Mouse (Mus musculus) erythroblast, adult 5-6 weeks (primary cell): ENCODE measurements around the gene Zic5. TPM values are rescaled to one million over a fixed set of nuclear protein-coding genes. Genes with fewer than 3 reads are reported as not detected.
"Not testable (repeated sequence)": the region's sequence is repeated elsewhere in the genome, so short reads cannot be mapped to it uniquely, and the experiment has no call there.

Experiments used
- ATAC-seq: replicated peaks from 2 replicates; pipeline ENCODE4 v1.8.0; 2016; ENCODE audit warnings: moderate number of reproducible peaks, mild to moderate bottlenecking, moderate TSS enrichment, inconsistent platforms; ENCODE audit not compliant: poor library complexity, low FRiP score, severe bottlenecking
- total RNA-seq, 2 experiments: library from RNA; stranded (forward) in 1 of 2; stranded (reverse) in 1 of 2; fragments of 150-400 nt in 1 of 2; fragments of 200-764, 138-1000 nt in 1 of 2; gene quantifications; 2 replicates each; pipeline versions ENCODE4 v1.2.3 to v1.2.4; 2015 to 2017; ENCODE audit warnings: low replicate concordance in 2 of 2

The Zic5 gene
- total RNA-seq, 2 experiments from 2014 or later = not detected

DNA sequence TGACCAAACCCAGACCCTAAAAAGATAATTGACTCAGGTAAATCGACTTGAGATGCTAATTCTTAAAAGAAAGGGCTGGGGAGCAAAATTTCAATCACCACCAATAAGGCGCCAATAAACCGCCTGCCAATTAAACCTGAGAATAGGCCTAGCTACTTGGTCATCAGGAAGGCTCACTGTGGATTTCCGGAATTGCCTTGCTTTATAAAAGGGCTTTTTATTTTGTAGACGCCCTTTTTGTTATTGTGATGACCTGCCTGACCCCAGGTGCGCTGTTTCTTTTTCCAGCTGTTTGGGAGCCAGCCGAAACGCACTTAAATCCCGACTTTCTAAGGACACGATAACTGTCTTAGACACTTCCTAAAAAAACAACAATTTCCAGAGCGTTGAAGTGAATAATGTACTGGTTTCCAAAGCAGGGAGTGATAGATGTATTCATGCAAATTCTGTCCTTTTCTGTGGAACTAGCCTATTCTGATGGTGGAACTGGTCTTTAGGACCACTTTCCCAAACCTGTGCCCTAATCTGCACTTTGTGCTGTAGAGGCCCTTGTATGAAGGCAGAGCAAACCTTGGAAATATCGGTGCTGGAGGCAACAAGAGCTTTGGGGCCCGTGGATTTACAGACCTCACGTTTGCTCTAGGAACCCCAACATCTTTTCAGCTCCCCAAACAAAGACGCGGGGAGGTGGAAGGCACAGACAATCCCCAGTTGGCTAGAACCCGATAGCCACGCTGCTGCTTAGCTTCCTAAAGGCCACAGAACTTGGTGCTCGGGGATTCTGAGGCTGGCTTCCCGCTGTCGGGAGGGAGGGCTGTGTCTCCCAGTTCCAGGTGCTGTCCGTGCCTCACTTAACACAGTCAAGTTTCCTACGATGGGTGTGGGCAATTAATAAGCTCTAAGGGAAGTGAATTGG is 2.7 kb upstream of the Zic5 start:
- no peak for ATAC-seq

DNA sequence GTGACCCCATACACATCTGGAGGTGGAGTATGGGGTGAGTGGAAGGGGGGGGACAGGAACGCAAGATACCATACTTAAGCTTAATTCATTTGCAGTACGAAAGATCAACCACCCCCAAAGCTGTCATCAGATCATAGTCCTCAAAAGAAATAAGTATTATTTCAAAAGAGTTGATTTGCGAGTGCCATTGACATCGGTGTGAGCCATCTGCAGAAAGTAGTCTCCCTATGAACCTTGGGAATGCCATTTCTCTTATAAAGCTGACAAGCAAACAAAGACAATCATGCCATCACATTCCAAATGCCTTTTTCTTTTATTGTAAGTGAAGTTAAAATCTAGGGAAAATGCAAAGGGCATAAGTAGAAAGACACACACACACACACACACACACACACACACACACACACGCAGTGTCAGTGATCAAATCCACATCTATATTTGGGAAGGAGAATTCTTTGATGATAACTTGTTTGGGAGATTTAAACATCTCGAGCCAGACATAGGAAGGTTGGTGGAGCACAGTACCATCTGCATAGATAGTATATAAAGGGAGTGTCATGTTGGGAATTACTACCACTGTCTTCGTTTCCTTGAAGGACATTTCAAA is 1.4 kb upstream of the Zic5 start:
- ATAC-seq = no peak

DNA sequence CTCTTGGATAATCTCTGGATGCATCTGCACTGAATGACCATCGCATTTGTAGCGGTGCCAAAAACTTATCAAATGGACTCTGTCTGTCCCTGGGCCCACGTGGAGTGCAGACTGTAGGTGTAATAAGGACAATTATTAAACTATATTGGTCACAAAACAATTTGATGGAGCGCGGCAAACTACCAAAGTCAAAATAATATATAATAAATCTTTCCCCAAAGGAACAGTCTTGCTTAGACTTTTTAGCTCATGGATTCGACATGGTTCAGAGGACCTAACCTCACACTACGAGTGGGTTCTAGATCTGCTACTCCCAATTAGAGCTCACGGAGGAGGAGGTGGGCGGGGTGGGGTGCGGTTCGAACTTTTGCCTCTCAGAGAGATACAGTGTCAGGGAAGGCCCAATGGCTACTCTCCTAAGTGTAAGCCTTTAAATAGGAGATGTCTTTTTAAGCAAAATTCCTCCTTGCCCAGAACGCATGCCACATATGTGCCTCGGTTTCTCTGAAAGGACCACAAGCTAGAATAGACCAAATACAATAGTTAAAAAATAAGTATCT is 534 bp upstream of the Zic5 start:
- ATAC-seq = no peak

DNA sequence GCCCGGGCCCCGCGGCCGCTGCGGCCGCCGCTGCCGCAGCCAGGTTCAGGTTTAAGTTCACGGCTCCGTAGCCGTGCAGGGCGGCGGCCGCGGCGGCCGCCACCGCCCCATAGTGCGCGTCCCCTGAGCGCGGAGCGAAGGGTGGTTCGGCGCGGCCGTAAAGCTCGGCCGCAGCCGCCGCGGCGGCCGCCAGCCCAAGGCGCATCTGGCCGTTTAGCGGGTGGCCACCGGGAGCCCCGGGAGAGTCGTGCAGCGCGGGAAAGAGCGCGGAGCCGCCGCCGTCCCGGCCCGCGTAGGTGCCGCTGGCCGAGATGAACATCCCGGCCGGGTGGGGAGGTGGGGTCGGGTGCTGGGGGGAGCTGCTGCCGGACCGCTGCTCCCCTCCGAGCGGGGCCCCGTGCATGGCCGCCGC is 1.1 kb downstream of the Zic5 start:
- ATAC-seq = no peak

DNA sequence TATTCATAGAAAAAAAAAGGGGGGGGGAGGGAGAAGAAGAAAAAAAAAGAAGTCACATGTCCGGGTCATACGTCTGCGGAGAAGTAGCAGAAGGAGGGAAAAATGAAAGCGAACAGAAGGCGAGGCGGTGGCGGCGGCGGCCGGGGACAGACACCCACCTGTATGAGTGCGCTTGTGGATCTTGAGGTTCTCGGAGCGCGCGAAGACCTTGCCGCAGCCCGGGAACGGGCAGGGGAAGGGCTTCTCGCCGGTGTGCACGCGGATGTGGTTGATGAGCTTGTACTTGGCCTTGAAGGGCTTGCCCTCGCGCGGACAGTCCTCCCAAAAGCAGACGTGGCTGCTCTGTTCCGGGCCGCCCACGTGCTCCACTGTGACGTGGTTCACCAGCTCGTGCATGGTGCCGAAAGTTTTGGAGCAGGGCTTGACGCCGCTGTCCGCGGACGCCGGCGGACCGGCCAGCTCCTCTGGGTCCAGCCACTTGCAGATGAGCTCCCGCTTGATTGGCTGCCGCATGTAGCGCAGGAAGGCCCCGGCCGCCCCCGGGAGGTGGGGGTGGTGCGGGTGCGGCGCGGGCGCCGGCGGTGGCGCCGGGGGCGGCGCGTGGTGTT is 1.6 kb downstream of the Zic5 start:
- not testable (repeated sequence) for ATAC-seq

DNA sequence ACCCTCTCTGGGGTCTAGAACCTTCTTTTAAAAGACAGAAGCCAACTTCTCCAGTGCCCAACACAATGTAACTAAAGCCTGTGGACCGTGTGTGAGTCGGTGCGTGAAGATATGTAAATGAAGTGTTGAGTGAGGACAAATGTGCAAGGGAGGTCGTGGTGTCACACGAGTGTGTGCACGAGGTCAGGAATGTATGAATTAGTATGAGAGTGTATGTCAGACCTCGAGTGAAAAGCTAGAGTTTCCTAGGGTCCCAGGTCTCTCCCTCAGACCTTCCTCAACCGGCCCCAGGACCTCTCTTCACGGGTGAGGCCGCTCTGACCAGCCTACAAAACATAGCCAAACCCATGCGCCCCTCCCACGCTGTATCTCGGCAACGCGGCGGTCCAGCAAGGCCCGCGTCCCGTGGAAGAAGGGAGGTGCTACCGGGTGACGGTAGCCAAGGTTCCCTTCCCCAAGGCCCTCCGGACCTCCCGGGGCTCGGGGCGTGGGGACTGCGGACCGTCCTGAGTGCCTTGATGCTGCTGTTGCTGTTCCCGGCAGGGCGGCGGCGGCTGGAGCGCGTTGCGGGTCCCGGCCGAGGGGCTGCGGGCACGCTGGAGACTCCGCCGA is 2.3 kb downstream of the Zic5 start:
- no peak for ATAC-seq

DNA sequence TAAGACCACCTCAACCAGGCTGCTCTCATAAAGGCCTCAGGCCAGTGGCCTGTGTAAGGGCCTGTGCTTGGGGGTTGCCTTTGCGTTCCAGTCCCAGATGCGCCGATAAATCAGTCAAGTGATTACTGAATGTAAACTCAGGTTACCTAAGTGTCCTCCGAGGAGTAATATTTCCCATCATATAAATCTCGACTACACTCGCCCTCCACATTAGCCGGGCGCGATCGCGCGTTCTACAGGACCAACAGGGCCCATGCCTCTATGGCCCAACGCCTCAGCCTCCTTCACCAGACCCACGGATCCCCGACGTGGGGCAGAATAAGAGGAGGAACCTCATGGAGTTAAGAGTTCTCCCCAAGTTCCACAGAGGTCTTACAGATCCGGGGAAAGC is 2.8 kb downstream of the Zic5 start:
- ATAC-seq = no peak

DNA sequence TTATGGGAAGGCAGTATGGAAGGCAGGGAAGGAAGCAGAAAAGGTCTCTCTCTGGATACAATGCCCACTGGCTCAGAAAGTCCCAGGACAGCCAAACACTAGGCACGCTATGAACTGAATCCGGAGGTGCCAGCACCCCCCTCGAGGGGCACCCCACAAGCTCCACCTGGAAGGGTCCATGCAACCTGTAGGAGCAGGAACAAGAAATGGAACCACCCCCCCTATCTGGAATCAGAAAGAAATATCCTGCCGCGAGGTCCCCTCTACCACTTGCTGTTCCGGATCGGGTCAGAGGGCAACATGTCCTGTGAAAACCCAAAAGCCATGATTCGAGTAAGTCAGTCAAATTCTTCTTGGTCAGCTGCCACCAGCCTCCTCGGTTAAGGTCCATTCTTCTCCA is 3.5 kb downstream of the Zic5 start:
- no peak for ATAC-seq

DNA sequence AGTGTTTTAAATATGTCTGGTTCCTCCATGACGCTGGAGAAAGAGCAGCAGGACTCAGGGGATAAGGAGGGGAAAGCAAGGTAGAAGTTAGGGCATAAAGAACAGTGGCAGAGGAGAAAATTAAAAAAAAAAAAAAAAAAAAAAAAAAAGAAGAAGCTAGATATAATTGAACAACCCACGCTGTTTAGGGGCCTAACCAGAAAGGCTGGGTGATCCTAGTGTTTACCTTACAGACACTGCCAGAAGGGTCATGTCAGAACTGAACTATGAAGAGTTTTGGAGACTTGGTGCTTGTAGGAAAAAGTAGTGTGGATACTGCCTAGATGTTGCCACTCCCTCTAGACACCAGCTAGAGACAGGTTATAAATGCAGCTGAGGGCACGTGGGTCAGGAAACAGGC is 4.0 kb downstream of the Zic5 start:
- no peak for ATAC-seq

DNA sequence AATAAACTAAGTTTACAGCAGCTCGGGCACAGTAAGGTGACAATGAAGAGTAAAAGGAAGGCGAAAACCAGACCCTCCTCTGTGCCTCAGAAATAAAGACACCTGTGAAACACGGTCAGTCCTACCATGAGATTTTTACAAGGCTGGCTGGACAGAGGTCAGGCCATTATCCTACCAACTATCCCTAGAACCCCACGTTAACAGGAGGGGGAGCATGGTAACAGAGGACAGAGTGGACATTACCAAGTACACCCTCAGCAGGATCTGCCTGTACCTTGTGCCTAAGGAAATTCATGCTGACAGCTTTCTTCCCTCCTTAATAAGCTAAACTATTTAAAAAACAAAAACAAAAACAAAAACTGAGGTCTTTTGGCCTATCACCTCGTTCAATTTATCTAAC is 5.3 kb downstream of the Zic5 start:
- ATAC-seq = no peak

DNA sequence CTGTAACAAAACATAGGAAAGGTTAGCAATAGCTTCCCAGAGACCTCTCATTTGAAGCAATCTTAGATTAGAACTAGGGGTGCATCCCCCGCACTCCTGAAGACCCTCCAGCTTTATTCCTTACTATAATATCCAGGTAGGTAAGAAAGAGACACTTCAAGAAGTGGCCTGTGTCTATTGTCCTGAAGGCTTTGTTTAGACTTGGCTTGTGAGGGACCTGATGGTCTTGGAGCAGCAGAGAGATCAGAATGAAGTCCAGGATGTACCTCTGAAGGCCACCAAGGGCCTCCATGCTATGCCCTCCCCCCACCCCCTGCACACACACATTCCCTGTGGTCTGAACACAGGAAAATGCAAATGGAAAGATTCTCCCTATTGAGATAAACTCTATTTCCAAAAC is 5.7 kb downstream of the Zic5 start:
- ATAC-seq = no peak

DNA sequence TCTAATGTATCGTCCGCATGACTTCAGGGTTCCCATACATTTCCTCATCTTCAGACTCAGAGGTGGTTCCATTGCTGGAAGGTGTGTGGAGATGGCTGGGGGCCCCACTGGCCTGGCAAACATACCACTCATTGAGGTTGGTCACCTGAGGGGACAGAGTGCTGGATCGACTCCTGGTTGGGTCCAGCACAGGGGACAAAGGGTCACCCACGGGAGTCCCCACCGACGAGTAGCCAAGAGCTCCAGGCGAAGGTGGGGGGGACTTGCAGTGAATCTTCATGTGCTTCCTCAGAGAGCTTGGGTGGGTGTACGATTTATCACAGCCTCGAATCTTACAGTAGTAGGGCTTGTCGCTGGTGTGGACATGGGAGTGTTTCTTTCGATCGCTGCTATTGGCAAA is 6.1 kb downstream of the Zic5 start:
- ATAC-seq = not testable (repeated sequence)

DNA sequence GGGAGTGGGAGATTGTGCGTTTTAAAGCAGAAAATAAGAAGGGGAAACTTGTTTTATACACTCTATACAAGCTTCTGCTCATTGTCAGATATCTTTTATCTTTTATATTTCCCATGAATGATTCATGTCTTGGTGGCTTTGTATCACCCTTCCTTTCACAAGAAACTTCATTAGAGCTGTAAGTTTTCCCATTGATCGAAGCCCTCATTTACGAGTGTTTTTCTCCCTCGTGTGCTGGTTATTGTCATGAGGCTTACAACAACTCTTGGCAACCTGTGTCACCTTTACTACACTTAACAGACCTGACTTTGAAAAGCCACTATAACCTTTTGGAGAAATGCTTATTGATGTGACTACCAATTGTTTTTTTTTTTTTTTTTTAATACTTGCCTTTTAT is 9.9 kb downstream of the Zic5 start:
- ATAC-seq = no peak

DNA sequence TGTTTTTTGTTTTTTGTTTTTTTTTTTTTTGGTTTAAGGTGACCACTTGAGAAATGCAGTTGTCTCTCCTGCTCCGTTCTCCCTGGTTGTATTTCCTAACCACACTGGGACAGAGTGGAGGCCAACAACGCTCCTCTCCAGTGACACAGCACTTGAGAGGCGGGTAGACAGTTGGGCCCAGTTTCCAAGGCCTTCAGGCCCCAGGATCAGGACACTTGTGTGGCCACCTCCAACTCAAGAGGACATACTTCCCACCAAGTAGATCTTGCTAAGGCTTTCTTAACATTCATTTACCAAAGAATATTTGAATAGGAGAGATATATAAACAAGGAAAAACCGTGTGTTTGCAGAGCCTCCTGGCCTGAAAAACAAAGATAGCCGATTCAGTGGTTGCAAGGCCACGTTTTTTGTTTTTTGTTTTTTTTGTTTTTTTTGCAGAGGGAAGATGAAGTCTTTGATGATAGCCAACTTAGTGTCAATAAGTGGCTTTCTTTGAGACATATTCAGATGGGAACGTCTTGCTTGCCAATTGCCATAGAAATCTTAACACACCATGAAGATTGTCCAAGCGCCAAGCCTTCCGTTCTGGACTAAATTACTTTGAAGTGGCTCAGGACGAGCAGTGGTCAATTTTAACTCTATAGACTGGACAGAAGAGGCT is 10.4 kb downstream of the Zic5 start:
- no peak for ATAC-seq

DNA sequence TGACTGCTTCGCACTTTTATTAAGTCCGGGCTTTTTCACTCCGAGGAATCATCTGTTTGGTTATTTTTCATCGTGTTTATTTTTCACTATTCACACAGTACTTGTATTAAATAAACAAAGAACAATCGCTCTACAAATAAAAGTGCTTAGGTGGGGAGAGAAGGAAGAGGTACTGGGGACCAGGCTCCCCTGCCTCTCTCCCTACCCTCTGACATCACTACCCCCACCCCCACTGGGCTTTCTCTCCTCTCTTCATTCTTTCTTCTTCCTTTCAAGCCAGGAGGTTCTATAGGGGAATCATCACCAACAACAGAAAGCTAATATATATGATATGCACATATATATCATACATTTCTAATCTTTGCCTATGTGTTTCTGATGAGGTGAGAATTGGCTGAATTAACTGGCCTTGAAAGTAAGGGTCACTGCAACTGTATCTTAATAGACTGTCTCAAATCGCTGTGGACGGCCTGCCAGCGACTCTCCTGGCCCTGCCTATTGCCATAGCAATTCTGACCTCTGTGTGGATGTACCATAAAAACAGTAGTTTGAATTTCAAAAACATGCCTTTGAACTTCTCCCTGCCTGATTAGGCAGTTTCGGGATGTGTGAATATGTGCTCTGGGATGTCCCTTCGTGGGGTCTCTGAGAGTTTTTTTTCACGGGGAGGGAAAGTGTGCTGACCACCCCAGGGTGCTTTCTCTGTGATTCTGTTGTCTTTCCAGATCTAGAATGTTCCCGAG is 11.3 kb downstream of the Zic5 start:
- ATAC-seq = no peak

DNA sequence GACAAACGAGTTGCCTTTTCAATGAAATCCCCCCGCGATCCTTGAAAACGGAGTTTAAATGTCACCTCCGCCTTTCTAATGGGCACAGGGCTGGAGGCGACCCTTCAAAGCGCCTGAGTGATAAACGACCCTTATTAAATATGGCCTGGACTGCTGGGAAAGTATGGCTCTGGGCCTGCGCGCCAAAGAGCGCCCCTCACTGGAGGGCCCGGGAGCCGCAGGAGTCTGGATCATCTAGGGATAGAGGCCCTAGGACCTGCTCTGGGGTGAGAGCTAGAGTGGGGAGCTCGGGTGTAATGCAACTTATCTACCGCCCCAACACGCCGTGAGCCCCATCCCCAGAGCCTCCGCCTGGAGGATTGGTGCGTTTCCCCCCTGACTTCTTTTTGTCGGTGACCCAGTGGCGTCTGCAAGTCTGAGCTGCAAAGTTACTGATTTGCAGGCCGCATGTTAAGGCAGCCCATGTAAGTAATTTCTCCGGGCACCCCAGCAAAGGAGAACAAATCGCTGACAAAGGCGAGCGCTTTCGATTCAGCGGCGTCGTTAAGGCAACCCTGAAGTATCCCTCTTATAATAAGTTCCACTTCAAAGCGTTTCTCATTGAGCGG is 12.0 kb downstream of the Zic5 start:
- no peak for ATAC-seq

DNA sequence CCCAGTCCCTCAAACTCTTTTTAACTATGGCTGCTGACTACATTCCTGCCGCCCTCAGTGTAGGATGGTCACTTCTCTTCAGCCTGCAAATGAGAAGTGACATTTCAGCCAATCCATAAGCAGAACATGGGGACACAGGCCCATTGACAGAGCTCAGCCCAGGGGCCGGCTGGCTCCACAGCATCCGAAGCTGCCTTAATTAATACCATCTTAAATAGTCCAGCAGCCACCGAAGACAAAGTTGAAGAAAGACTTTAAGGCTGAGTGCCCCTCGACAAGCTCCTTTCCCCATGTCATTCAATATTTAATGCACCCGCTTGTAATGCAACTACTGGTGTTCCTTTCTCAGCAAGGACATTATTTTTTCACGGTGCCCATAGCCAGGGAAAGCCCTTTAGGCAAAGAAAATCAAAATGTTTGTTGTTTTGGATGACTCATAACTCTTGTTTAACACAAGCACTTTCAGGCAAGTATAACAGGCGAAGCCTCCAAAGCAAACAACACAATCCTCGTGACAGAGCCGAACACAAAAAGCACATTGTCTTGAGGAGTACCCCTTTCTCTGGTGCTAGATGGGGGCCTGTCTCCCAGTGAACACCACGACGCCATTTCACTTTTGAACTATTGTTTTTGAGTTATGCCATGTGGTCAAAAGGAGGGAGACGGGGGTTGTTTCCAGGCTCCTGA is 12.6 kb downstream of the Zic5 start:
- no peak for ATAC-seq

DNA sequence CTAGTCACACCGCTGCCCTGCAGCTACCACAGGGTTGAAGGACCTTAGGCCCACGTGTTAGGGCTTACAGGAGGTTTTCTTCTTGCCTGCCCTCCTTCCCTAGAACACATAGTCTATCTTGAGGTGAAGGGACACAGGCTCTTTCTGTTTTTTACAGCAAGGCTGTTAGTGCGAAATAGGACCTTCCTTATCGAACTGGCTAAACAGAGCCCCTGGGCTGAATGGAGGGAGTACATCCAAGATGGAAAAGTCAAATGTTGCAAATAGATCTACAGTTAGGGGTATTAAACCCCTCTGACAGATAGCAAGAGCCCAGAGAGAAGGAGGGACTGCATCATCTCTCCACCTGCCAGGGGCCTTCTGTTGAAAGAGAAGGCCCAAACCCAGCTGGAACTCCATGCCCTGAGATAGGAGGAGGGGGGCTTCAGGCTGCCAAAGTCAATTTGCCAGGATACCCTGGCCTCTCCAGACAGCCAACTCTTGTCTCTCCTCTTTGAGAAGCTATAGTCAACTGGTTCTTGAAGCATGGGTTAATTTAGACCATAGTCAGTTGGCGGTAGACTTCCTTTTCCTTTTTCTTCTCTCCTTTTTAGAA is 13.8 kb downstream of the Zic5 start:
- no peak for ATAC-seq
